Mouse (Mus musculus): Measurements from ENCODE around the gene Umodl1.

The Umodl1 gene

GRCm38 (mm10) chr17:31038381-31038780 lies 83.9 kb downstream of the Umodl1 start:
- DNase-seq (ENCODE audit: low spot score), result no peak

- DNase-seq (ENCODE audit: low spot score), result peak; percentile 77
These were observed 85.2 kb downstream of the Umodl1 start for GRCm38 (mm10) chr17:31039626-31040025.

- no peak for DNase-seq (ENCODE audit: low spot score)
These were observed 86.0 kb downstream of the Umodl1 start for GRCm38 (mm10) chr17:31040421-31040820.

- no peak for DNase-seq (ENCODE audit: low spot score)
These were observed 88.3 kb downstream of the Umodl1 start for GRCm38 (mm10) chr17:31042751-31043150.

GRCm38 (mm10) chr17:31057151-31057890 lies 102.9 kb downstream of the Umodl1 start, which contains the start of gene Abcg1:
Abcg1 (plus strand) TSS chr17:31057675.
- DNase-seq (ENCODE audit: low spot score), result peak; percentile 82

DNA sequence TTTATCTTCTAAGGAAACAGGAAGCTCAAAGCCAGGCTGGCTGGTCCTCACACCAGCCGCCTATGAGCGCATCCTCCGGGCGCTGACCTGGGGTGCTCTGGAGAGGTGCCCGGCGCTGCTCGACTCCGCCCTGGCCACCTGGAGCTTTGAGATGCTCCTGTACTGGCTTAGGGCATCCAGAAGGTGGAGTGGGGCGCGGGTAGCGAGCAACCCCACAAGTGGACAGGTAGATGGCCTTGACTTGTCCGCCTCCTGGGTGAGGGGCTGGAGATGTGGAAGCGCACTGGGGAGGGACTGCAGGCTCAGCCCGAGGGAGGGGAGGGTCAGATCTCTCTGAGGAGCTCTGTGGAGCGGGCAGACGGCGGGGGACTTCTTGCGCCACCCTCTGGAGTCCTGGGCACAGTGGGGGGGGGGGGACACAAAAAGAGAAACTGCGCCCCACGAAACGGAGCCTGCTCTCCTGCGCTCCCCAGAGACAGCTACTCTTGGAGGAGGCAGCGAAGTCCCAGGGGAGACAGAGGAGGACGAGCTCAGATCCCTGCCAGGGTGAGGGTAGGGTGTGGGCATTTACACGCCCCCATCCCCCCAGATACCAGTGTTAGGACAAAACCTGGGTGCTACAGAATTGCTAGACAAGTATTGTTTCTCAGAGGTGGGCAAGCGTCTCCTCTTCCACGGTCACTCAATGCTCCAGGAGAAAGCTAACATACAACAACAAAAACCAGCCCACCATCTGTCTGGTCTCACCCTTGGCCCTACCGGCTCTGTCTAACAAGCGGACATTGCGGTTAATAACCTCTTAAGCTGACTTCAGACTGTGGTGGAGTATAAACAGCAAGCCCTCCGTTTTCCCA lies 103.7 kb downstream of the Umodl1 start:
- no peak for DNase-seq (ENCODE audit: low spot score)

DNA sequence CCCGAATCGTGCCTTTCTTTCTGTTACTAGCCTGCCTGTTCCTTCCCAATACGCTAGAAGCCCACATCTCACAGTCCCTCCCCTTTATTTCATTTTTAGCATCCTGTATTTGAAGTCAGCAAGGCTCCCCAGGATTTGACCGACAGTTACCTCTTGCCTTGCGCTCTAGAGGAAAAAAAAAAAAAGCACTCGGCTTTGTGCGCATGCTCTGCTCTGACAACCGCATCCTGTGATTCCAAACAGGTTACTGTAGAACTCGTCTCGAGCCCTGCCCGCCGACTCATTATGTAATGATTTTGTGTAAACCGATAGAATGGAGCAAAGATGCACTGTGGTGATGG lies 104.3 kb downstream of the Umodl1 start:
- DNase-seq (ENCODE audit: low spot score), result peak; percentile 94

DNA sequence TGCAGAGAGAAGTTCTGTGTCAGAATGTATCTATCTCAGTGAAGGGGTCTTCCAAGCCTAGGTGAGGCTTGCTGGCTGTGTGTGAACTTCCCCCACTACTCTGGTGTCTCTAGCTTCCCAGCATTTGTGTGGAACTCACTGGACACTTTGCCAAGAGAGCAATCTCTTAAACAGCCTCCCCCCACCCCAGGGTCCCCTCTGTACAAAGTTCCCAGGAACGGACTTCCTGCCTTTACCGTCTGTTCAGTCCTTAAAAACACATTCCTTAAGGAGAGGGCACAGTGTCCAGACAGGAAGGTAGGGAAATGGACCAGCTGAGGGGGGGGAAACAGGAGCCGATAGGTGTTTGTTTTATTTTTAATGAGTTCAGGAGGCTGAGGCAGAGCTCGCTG lies 105.8 kb downstream of the Umodl1 start:
- DNase-seq (ENCODE audit: low spot score), result no peak

Measured in T-cell, adult 2 months (primary cell).